In genomic region chr4:28542218-28542617, GRCm38 (mm10) we compare ENCODE assay signal across 16 mouse cellular contexts.
DNase-seq lines count a peak whose midpoint lies in the region; ATAC-seq and TF ChIP-seq lines count a peak whose summit lies in the region.
"Had no signal": no experiment of that assay in that cellular context is flagged by ENCODE, and none has a peak within 500 bp of the region (broad histone marks: within the 10 kb centered on the region; RNA-seq: fewer than 3 reads in every experiment).

No protein-coding gene starts in this region.

- no peaks in the 10 kb centered on the region for H3K36me3 ChIP-seq in kidney, adult 2 months (ENCODE audit: control insufficient read depth, insufficient read depth, low read length)
- H3K36me3 ChIP-seq in intestine, postnatal 0 days (ENCODE audit: control insufficient read depth, insufficient read depth) = no peaks in the 10 kb centered on the region

- 4% methylated on average over 1 of the region's 1 CpGs for WGBS in kidney, adult 2 months
- 4% methylated on average over 1 of the region's 1 CpGs for WGBS in intestine, postnatal 0 days

- no peak for TF ChIP-seq CTCF in kidney, adult 2 months (conservative IDR thresholded peaks at IDR 0.05; ENCODE audit: insufficient read depth, insufficient read length, low read depth, low read length)
- TF ChIP-seq CTCF in intestine, postnatal 0 days (IDR thresholded peaks at IDR 0.05; ENCODE audit: low read depth) = no peak

- DNase-seq in kidney, adult 2 months = peak; percentile 85
- no peak for DNase-seq in kidney, postnatal 4 days
- peak; percentile 46 for DNase-seq in 3T3-L1 (ENCODE audit: low read depth, low spot score)
- DNase-seq in Muller cell, postnatal 12 days (ENCODE audit: inconsistent ontology term) = peak; percentile 19
- DNase-seq in frontal cortex, postnatal 14 days (ENCODE audit: low spot score in 2 of 2) = no peak
- no peak for DNase-seq in left cerebral cortex, postnatal 25 days (ENCODE audit: low spot score in 2 of 2)
- DNase-seq: cerebellum, adult 2 months; forebrain, postnatal 0 days; gastrocnemius, postnatal 14 days; midbrain, embryonic 14.5 days; right cerebral cortex, postnatal 14 days; thymus, adult 2 months had no signal

- intact Hi-C loops in left cerebral cortex, postnatal 25 days (cut with DNase I) = no loop called here

- no peak overlapping the region for H3K9ac ChIP-seq in intestine, postnatal 0 days (ENCODE audit: low read depth, low read length)
- H3K9ac ChIP-seq: forebrain, postnatal 0 days had no signal

- H3K27ac ChIP-seq in kidney, adult 2 months (ENCODE audit: insufficient read depth, low read depth, low read length) = peak overlapping the region; percentile 76
- no peak overlapping the region for H3K27ac ChIP-seq in intestine, postnatal 0 days (ENCODE audit: low read depth, low read length)
- H3K27ac ChIP-seq: macrophage had no signal

- H3K9me3 ChIP-seq in intestine, postnatal 0 days (ENCODE audit: control insufficient read depth) = no peaks in the 10 kb centered on the region

- no peak for TF ChIP-seq POLR2A in kidney, adult 2 months (IDR thresholded peaks at IDR 0.05; ENCODE audit: low read depth, low read length)

- H3K4me1 ChIP-seq in kidney, adult 2 months (ENCODE audit: control insufficient read depth, insufficient read depth, low read length) = peaks cover 7% of the 10 kb centered on the region; the same call in 1 of the 2 replicates
- no peaks in the 10 kb centered on the region for H3K4me1 ChIP-seq in intestine, postnatal 0 days (replicated peaks; ENCODE audit: control insufficient read depth, insufficient read depth, low read length)

- H3K4me2 ChIP-seq in intestine, postnatal 0 days (replicated peaks; ENCODE audit: low read depth) = no peak overlapping the region

- peak; percentile 85 for ATAC-seq in intestine, postnatal 0 days
- ATAC-seq: forebrain, postnatal 0 days had no signal

- no peak overlapping the region for H3K4me3 ChIP-seq in kidney, adult 2 months (ENCODE audit: insufficient read depth, low read depth, low read length)
- H3K4me3 ChIP-seq in intestine, postnatal 0 days (ENCODE audit: low read depth, low read length) = no peak overlapping the region
- H3K4me3 ChIP-seq: erythroblast, embryonic 14.5 days had no signal

- H3K27me3 ChIP-seq in kidney, adult 2 months (replicated peaks; ENCODE audit: control insufficient read depth, insufficient read depth, low read length) = no peaks in the 10 kb centered on the region
- no peaks in the 10 kb centered on the region for H3K27me3 ChIP-seq in intestine, postnatal 0 days (replicated peaks; ENCODE audit: control insufficient read depth, insufficient read depth, low read length)
- H3K27me3 ChIP-seq: CH12.LX had no signal

Comparison
In these comparisons a context has a peak if more than half of its experiments do, and no peak if none do; other contexts are left out.
1. DNase-seq: peak in kidney, adult 2 months (single experiment), 3T3-L1 (single experiment) and Muller cell, postnatal 12 days (single experiment); none in kidney, postnatal 4 days (0 of 2), frontal cortex, postnatal 14 days (0 of 2) and left cerebral cortex, postnatal 25 days (0 of 2).